Mouse (Mus musculus) intestine, embryonic 14.5 days (tissue): Measurements from ENCODE around the gene Crybb1. TPM values are rescaled to one million over a fixed set of nuclear protein-coding genes. Genes with fewer than 3 reads are reported as not detected.

Experiments
- ATAC-seq: fragments of 200-750 bp; cut with Nextera tagmentation; replicated peaks from 2 replicates; pipeline ENCODE4 v1.8.0; 2017; ENCODE audit warnings: low read depth, moderate number of reproducible peaks, moderate TSS enrichment, moderate library complexity; ENCODE audit not compliant: low FRiP score, low TSS enrichment
- DNase-seq: peaks from one replicate; pipeline ENCODE4 v3.0.0-alpha.2; 2018; ENCODE audit warnings: low spot score
- H3K27ac ChIP-seq: fragments of 300-500 bp; sonication (generic); 2 replicates; pipeline ENCODE4 v1.5.1; 2014; ENCODE audit warnings: low read depth, mild to moderate bottlenecking, control low read depth
- H3K27me3 ChIP-seq: fragments of 300-500 bp; sonication (generic); replicated peaks from 2 replicates; pipeline ENCODE4 v1.6.1; 2014; ENCODE audit warnings: low read length, control low read depth; ENCODE audit not compliant: control insufficient read depth, insufficient read depth
- H3K36me3 ChIP-seq: fragments of 300-500 bp; sonication (generic); 2 replicates; pipeline ENCODE4 v1.6.1; 2014; ENCODE audit warnings: low read length, control low read depth; ENCODE audit not compliant: control insufficient read depth, insufficient read depth
- H3K4me1 ChIP-seq: fragments of 300-500 bp; sonication (generic); replicated peaks from 2 replicates; pipeline ENCODE4 v1.6.1; 2014; ENCODE audit warnings: low read length, control low read depth, mixed read lengths; ENCODE audit not compliant: control insufficient read depth, insufficient read depth
- H3K4me2 ChIP-seq: fragments of 300-500 bp; sonication (generic); 2 replicates; pipeline ENCODE4 v1.6.1; 2014; ENCODE audit warnings: low read length
- H3K4me3 ChIP-seq: fragments of 300-500 bp; sonication (generic); 2 replicates; pipeline ENCODE4 v1.5.1; 2014; ENCODE audit warnings: low read depth, low read length, control low read depth, mixed read lengths
- H3K9ac ChIP-seq: fragments of 300-500 bp; sonication (generic); 2 replicates; pipeline ENCODE4 v1.6.1; 2014; ENCODE audit warnings: mild to moderate bottlenecking, low read length
- H3K9me3 ChIP-seq: fragments of 300-500 bp; sonication (generic); 2 replicates; pipeline ENCODE4 v1.6.1; 2016; ENCODE audit warnings: low read length, control low read depth; ENCODE audit not compliant: control insufficient read depth
- WGBS: fragments of 180-500 bp; shearing (Covaris S2); extraction: QIAGEN DNeasy Blood & Tissue Kit; methylation state at CpG from one replicate; pipeline ENCODE4 v1.1.7; 2014; 5-methylcytosine and 5-hydroxymethylcytosine counted together
- polyA plus RNA-seq: library from polyadenylated mRNA; unstranded; fragments of >200 nt; fragmentation: Nextera tagmentation; extraction: Ambion mirVana; gene quantifications from 2 replicates; pipeline ENCODE4 v1.2.1, GENCODE M21; 2014

Gene Crybb1
- polyA plus RNA-seq, 1 experiment from 2014 or later, result 3.3 TPM

DNA sequence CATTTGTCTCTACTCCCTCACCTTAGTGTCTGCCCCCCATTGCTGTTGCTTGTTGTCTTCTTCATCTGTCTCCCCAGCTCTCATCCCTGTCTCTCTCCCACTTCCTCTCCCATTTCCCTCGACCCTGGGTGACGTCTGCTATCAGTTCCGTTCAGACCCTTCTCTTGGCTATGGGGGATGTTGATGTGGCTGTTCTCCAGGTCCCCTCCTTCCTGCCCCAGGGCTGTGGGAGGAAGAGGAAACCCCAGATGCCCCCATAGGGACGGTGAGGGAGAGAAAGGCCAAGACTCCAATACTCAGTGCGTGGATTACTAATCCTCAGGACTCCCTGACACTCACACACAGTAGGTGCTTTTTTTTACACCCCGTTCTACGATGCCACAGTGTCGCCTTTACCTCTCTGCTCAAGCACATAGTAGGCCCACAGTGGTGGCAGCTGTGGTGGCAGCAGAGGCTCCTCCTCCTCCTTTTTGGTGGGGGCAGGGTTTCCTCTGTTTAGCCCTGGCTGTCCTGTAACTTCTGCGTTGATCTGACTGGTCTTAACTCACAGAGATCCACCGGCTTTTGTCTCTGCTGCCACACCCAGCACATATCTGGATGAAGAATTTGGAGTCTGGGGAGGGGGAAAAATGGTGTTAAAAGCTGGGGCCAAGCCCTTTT lies 28.1 kb downstream of the Crybb1 start:
- Histone ChIP-seq H3K27ac (peak overlapping the region; percentile 33; the same call in 1 of the 2 replicates), H3K4me2 (no peak overlapping the region), H3K27me3 (no peaks in the 10 kb centered on the region), H3K36me3 (no peaks in the 10 kb centered on the region), H3K9me3 (no peaks in the 10 kb centered on the region), H3K4me3 (no peak overlapping the region), H3K4me1 (peaks cover 14% of the 10 kb centered on the region), H3K9ac (no peak overlapping the region)
- no peak for ATAC-seq
- DNase-seq, result no peak
- 60% methylated on average over 10 of the region's 10 CpGs for WGBS

DNA sequence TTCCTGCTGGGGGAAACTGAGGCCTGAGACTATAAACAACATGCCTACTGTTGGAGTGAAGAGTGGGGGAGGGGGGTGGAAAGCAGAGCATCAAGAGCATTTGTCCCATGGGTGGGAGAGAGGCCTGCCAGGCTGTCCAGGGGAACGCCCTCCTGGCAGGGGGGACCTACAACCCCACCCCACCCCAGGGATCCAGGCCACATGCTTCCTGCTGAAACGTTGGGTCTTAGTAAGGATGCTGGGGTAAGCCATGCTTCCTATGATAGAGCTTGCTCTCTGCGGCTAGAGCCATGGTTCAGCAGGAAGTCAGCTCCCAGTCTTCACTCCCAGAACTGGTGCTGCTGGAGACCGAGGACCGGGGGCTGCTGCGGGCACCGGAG lies 28.6 kb downstream of the Crybb1 start:
- Histone ChIP-seq H3K4me2 (no peak overlapping the region), H3K9me3 (no peaks in the 10 kb centered on the region), H3K36me3 (no peaks in the 10 kb centered on the region), H3K4me1 (peaks cover 18% of the 10 kb centered on the region), H3K27ac (no peak overlapping the region), H3K27me3 (no peaks in the 10 kb centered on the region), H3K4me3 (no peak overlapping the region), H3K9ac (no peak overlapping the region)
- ATAC-seq, result no peak
- 79% methylated on average over 7 of the region's 7 CpGs for WGBS
- no peak for DNase-seq

DNA sequence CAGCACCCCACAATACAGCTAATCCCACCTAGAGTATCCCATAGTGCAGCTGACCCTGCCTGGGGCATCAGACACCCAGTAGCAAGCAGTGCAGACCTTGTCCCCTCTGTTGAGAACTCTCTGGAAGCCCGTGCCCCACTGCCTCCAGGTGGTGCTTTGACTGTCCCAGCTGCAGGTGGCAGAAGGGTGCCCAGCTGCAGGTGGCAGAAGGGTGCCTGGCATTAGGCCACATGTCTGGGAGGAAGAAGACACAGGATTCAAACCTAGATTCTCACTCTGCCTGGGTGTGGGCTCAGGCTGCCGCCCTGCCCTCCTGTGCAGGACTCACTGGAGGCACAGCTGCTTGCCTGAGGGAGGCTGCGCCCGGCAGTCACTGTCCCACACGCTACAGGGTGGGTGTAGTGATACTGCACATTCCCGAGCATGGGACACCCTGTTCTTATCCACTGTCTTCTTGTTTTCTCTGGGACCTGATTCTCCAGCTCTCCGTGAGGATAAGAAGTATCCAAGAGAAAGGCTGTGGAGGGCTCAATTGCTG lies 30.0 kb downstream of the Crybb1 start:
- 90% methylated on average over 7 of the region's 7 CpGs for WGBS
- H3K4me1 ChIP-seq, result peaks cover 10% of the 10 kb centered on the region; the same call in 1 of the 2 replicates
- H3K9me3 ChIP-seq, result no peaks in the 10 kb centered on the region
- DNase-seq (no peak), ATAC-seq (no peak)
- H3K4me2 ChIP-seq, result no peak overlapping the region
- no peak overlapping the region for H3K4me3 ChIP-seq
- no peaks in the 10 kb centered on the region for H3K27me3 ChIP-seq
- H3K9ac ChIP-seq, result no peak overlapping the region
- no peaks in the 10 kb centered on the region for H3K36me3 ChIP-seq
- H3K27ac ChIP-seq, result no peak overlapping the region

DNA sequence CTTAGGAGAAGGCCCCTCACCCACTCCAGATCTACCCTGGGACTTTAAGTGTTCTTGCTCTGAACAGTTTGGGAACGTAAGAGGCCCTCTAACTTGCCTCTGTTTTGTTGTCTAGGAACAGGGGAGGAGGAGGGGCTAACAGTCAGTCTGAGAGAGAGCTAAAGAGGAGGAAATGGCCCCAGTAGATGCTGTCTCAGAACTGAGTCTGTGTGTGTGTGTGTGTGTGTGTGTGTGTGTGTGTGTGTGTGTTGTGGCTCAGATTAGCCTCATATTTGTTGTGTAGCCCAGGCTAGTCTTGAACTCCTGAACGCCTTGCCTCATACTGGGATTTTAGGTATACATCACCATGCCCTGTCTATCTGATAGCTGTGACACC lies 31.0 kb downstream of the Crybb1 start:
- peaks cover 10% of the 10 kb centered on the region; the same call in 1 of the 2 replicates for H3K4me1 ChIP-seq
- 63% methylated on average over 2 of the region's 2 CpGs for WGBS

DNA sequence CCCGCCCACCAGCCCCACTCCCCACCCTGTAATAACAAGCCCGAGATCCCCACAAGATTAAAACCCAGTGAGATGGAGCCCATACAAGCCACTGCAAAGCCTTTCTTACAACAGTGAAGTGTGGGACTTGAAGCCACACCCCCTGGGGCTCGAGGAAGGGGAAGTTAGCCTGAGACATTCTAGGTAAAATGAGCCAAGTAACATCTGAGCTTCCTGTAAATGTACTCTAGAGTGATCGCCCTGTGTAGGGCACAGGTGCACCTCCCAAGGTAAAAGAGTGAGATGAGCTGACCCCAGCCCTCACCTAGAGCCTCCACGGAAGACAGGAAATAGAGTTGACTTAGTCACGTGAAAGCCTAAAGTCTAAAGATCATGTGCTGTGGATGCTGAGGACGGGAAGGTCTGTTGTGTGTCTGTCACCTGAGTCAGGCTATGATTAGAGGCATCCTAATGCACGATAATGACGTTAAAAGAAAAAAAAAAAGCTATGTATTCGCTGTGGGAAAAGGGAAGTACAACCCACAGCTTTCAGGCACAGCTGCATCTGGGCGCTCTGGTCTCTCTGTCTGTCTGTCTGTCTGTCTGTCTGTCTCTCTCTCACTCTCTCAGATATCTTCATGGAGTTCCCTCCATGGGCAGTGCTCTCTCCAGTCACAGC lies 31.5 kb downstream of the Crybb1 start:
- Histone ChIP-seq H3K4me3 (no peak overlapping the region), H3K4me1 (peaks cover 10% of the 10 kb centered on the region; the same call in 1 of the 2 replicates), H3K27ac (no peak overlapping the region), H3K9me3 (no peaks in the 10 kb centered on the region), H3K27me3 (no peaks in the 10 kb centered on the region), H3K36me3 (no peaks in the 10 kb centered on the region), H3K9ac (no peak overlapping the region), H3K4me2 (no peak overlapping the region)
- DNase-seq, result no peak
- WGBS, result 68% methylated on average over 11 of the region's 11 CpGs
- no peak for ATAC-seq

More for the DNA sequence above, 31.0 kb downstream of the Crybb1 start:
- Histone ChIP-seq H3K27me3 (no peaks in the 10 kb centered on the region), H3K4me3 (no peak overlapping the region), H3K4me2 (no peak overlapping the region), H3K36me3 (no peaks in the 10 kb centered on the region), H3K27ac (no peak overlapping the region), H3K9ac (no peak overlapping the region), H3K9me3 (no peaks in the 10 kb centered on the region)
- ATAC-seq (no peak), DNase-seq (no peak)

DNA sequence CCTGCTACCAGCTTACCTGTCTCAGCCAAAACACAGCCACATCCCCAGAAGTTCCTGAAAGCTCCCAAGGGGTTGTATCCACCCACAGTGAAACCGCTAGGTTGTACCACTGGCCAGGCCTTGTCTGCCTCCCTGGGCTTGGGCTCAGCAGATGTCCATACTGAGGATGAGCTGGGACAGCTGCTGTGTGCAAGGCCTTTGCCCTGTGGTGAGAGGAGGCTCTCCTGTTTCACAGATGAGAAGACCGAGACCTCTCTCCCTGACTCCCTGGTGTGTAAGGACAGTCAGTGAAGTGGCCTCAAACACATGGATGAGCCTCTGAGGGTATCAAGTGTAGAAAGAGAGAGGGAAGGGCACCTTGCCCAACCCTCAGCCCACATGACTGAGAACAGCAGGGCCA lies 32.0 kb downstream of the Crybb1 start:
- Histone ChIP-seq H3K27ac (no peak overlapping the region), H3K4me3 (no peak overlapping the region), H3K36me3 (no peaks in the 10 kb centered on the region; the same call in 1 of the 2 replicates), H3K9me3 (no peaks in the 10 kb centered on the region), H3K9ac (no peak overlapping the region), H3K4me2 (no peak overlapping the region), H3K27me3 (no peaks in the 10 kb centered on the region), H3K4me1 (peaks cover 10% of the 10 kb centered on the region; the same call in 1 of the 2 replicates)
- DNase-seq (no peak), ATAC-seq (no peak)
- 94% methylated on average over 2 of the region's 2 CpGs for WGBS

DNA sequence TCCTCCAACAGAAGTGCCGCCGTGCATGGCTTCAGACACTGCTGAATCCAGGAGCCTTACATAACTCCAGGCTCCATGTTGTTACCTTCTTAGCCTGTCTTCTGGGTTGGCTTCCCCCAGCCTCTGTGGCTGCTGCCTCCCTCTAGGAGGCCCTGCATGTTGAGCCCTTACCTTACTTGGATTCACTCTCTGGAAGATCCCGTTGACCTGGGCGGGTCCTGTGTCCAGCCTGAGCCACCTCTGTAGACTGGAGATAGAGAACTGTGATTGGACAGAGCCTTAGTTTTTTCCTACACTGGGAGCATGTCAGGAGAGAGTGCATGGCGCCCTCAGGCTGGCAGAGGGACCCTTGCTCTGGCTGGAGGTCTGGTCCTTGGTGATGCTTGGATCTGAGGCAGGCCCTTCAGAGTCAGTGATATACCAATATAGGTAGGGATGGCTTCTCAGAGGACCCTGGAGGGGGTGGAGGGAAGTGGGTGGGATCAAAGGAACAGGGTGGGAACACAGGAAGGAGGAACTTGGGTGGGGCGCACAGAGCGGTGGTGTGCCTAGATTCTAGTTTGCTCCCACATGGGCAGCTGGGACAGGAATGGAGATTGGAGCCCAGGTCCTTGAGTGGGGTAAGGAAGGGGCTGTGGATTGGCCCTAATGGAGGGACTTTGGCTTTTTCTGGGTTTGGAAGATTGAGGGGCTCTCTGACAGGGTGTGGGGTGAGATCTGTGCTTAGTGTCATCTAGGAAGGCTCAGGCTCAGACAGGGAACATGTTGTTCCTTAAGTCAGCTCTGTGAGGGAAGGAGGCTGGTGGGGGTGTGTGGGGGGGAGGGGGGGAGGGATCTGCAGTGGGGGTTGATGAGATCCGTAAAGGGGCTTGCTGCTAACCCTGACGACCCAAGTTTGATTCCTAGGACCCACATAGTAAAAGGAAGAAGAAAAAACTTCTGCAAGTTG lies 32.9 kb downstream of the Crybb1 start:
- Histone ChIP-seq H3K4me2 (no peak overlapping the region), H3K9me3 (no peaks in the 10 kb centered on the region), H3K27ac (no peak overlapping the region), H3K4me3 (no peak overlapping the region), H3K4me1 (peaks cover 10% of the 10 kb centered on the region; the same call in 1 of the 2 replicates), H3K9ac (no peak overlapping the region), H3K36me3 (no peaks in the 10 kb centered on the region; the same call in 1 of the 2 replicates), H3K27me3 (no peaks in the 10 kb centered on the region)
- 76% methylated on average over 9 of the region's 9 CpGs for WGBS
- no peak for DNase-seq
- ATAC-seq, result no peak

DNA sequence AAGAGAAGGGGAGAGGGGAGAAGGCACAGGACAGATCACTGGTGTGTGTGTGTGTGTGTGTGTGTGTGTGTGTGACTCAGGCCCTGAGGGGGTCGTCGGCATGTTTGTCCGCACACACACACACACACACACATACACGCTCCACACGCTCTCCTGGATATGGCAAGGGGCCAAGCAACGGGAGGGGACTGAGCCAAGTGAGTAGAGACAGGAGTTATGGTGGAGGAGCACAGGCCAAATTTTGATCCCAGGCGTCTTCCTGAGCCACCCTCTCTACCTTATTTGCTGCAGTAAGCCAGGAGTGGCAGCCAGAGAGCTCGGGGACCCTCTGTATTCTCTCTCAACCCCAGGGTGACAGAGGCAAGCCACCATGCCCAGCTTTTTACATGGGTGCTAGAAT lies 33.6 kb downstream of the Crybb1 start:
- WGBS, result 57% methylated on average over 8 of the region's 8 CpGs
- DNase-seq (no peak), ATAC-seq (no peak)
- Histone ChIP-seq H3K27me3 (no peaks in the 10 kb centered on the region), H3K36me3 (no peaks in the 10 kb centered on the region; the same call in 1 of the 2 replicates), H3K4me1 (peaks cover 11% of the 10 kb centered on the region), H3K9ac (no peak overlapping the region), H3K27ac (no peak overlapping the region), H3K4me2 (no peak overlapping the region), H3K9me3 (no peaks in the 10 kb centered on the region), H3K4me3 (no peak overlapping the region)
